8 mouse cellular contexts compared by ENCODE assay signal in the genomic region with DNA sequence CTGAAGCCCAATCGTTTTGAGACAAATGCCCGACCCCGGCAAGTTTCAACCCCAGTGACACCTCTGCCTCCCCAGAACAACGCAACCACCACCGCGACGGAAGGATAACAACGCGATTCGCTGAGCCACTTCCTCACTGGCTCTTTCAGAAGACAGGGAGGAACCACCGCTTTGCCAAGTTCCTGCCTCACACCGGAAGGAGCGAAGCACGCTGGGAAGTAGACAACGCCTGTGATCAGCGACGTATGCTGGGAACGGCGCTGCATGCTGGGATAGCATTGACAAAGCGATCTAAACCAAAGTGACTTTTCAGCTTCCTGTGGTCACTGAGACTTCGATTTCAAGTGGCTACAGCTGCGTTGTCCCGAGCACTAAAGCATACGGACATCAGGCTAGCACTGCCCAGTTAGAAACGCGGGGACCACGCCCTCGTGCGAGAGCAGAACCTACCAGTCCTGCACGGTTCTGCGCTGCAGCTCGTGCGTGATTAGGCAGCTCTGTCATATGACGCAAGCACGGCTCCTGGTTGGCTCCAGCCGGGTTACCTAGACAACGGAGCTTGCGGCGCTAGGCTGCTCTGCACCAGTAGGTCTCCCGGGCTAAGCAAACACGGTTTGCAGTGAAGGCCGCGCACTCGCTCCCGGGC. TPM values are rescaled to one million over a fixed set of nuclear protein-coding genes. Genes with fewer than 3 reads are reported as not detected.
DNase-seq lines count a peak whose midpoint lies in the region; ATAC-seq and TF ChIP-seq lines count a peak whose summit lies in the region.

A gene (plus strand): TSS at position 195 of the 646 bp plus-strand sequence.

- H3K4me2 ChIP-seq in heart, embryonic 15.5 days = peak within 1 kb of the TSS; percentile 85
- H3K4me2 ChIP-seq in liver, embryonic 14.5 days (ENCODE audit: low read depth) = peak within 1 kb of the TSS; percentile 95
- H3K4me2 ChIP-seq in neural tube, embryonic 11.5 days (ENCODE audit: low read depth) = peak within 1 kb of the TSS; percentile 71
- H3K4me2 ChIP-seq in stomach, postnatal 0 days (replicated peaks; ENCODE audit: low read depth) = peak within 1 kb of the TSS; percentile 81

- peaks cover 11% of the 10 kb centered on the region; the same call in 1 of the 2 replicates for H3K9me3 ChIP-seq in forebrain, embryonic 10.5 days
- 0 out of 2 replicates have a peak, but pooled peaks cover 2% of the 10 kb centered on the region for H3K9me3 ChIP-seq in heart, embryonic 15.5 days (replicated peaks)
- no peaks in the 10 kb centered on the region for H3K9me3 ChIP-seq in liver, embryonic 14.5 days (ENCODE audit: control insufficient read depth, low read length)
- H3K9me3 ChIP-seq in neural tube, embryonic 11.5 days (ENCODE audit: control insufficient read depth, low read length) = no peaks in the 10 kb centered on the region
- no peaks in the 10 kb centered on the region for H3K9me3 ChIP-seq in stomach, postnatal 0 days (ENCODE audit: control insufficient read depth, low read length)

- ATAC-seq in heart, embryonic 15.5 days (replicated peaks; ENCODE audit: insufficient number of reproducible peaks, insufficient read depth, low FRiP score, low read depth) = peak; percentile 97
- peak; percentile 98 for ATAC-seq in liver, embryonic 14.5 days (ENCODE audit: insufficient read depth)
- ATAC-seq in neural tube, embryonic 11.5 days (ENCODE audit: insufficient read depth, low FRiP score, low TSS enrichment) = peak; percentile 100
- peak; percentile 98 for ATAC-seq in stomach, postnatal 0 days (ENCODE audit: low FRiP score, low TSS enrichment)

- TF ChIP-seq CTCF in liver, embryonic 14.5 days (IDR thresholded peaks at IDR 0.05; ENCODE audit: low read depth) = peak; percentile 33; the same call in 1 of the 2 replicates
- peak; percentile 34 for TF ChIP-seq CTCF in stomach, postnatal 0 days (IDR thresholded peaks at IDR 0.05; ENCODE audit: low read depth)

- peak within 1 kb of the TSS; percentile 92 for H3K27ac ChIP-seq in forebrain, embryonic 10.5 days
- peak within 1 kb of the TSS; percentile 97 for H3K27ac ChIP-seq in heart, embryonic 15.5 days
- peak within 1 kb of the TSS; percentile 79 for H3K27ac ChIP-seq in liver, embryonic 14.5 days
- peak within 1 kb of the TSS; percentile 90 for H3K27ac ChIP-seq in neural tube, embryonic 11.5 days (ENCODE audit: low read depth, low read length)
- peak within 1 kb of the TSS; percentile 96 for H3K27ac ChIP-seq in stomach, postnatal 0 days (replicated peaks)

- peak within 1 kb of the TSS; percentile 54 for H3K9ac ChIP-seq in heart, embryonic 15.5 days
- peak within 1 kb of the TSS; percentile 75 for H3K9ac ChIP-seq in liver, embryonic 14.5 days (replicated peaks)
- H3K9ac ChIP-seq in neural tube, embryonic 11.5 days (ENCODE audit: low read length) = peak within 1 kb of the TSS; percentile 56
- peak within 1 kb of the TSS; percentile 71 for H3K9ac ChIP-seq in stomach, postnatal 0 days (ENCODE audit: low read length)

- TF ChIP-seq EP300 in liver, embryonic 14.5 days (IDR thresholded peaks at IDR 0.05; ENCODE audit: low read depth) = no peak
- no peak for TF ChIP-seq EP300 in stomach, postnatal 0 days (optimal IDR thresholded peaks at IDR 0.05)

- peaks cover 17% of the 10 kb centered on the region for H3K36me3 ChIP-seq in forebrain, embryonic 10.5 days (replicated peaks)
- H3K36me3 ChIP-seq in heart, embryonic 15.5 days = peaks cover 11% of the 10 kb centered on the region; the same call in 1 of the 2 replicates
- H3K36me3 ChIP-seq in liver, embryonic 14.5 days (replicated peaks; ENCODE audit: control insufficient read depth, insufficient read depth, low read depth) = no peaks in the 10 kb centered on the region
- no peaks in the 10 kb centered on the region for H3K36me3 ChIP-seq in neural tube, embryonic 11.5 days (ENCODE audit: control insufficient read depth, insufficient read depth, low read length)
- peaks cover 5% of the 10 kb centered on the region; the same call in 1 of the 2 replicates for H3K36me3 ChIP-seq in stomach, postnatal 0 days (ENCODE audit: control insufficient read depth, insufficient read depth, low read length)

- no peaks in the 10 kb centered on the region for H3K27me3 ChIP-seq in forebrain, embryonic 10.5 days (ENCODE audit: poor library complexity, severe bottlenecking)
- H3K27me3 ChIP-seq in heart, embryonic 15.5 days = no peaks in the 10 kb centered on the region
- H3K27me3 ChIP-seq in liver, embryonic 14.5 days (ENCODE audit: control insufficient read depth, insufficient read depth, low read length) = no peaks in the 10 kb centered on the region
- H3K27me3 ChIP-seq in neural tube, embryonic 11.5 days (ENCODE audit: control insufficient read depth, insufficient read depth, low read length) = no peaks in the 10 kb centered on the region
- no peaks in the 10 kb centered on the region for H3K27me3 ChIP-seq in stomach, postnatal 0 days (ENCODE audit: control insufficient read depth, insufficient read depth, low read length)

- WGBS in forebrain, embryonic 10.5 days = under 1% methylated on average over 45 of the region's 45 CpGs
- under 1% methylated on average over 45 of the region's 45 CpGs for WGBS in heart, embryonic 15.5 days
- WGBS in liver, embryonic 14.5 days (ENCODE audit: insufficient replicate concordance) = under 1% methylated on average over 45 of the region's 45 CpGs
- under 1% methylated on average over 45 of the region's 45 CpGs for WGBS in neural tube, embryonic 11.5 days
- 1% methylated on average over 43 of the region's 45 CpGs for WGBS in stomach, postnatal 0 days

- H3K4me3 ChIP-seq in forebrain, embryonic 10.5 days = peak within 1 kb of the TSS; percentile 81
- H3K4me3 ChIP-seq in heart, embryonic 15.5 days = peak within 1 kb of the TSS; percentile 74
- H3K4me3 ChIP-seq in liver, embryonic 14.5 days (ENCODE audit: insufficient read depth in 1 of 2, low read depth in 2 of 2, low read length in 2 of 2) = peak within 1 kb of the TSS; percentile 85
- H3K4me3 ChIP-seq in neural tube, embryonic 11.5 days (ENCODE audit: low read depth, low read length) = peak within 1 kb of the TSS; percentile 51
- peak within 1 kb of the TSS; percentile 70 for H3K4me3 ChIP-seq in stomach, postnatal 0 days (ENCODE audit: low read depth, low read length)

- DNase-seq in CD8-positive naive resting alpha-beta T cell, adult 2 months (ENCODE audit: low read depth in 2 of 2, low spot score in 2 of 2) = peak; percentile 83 to 87
- peak; percentile 87 for DNase-seq in c-Kit-positive CD71-negative TER-119-negative erythroid progenitor cells, embryonic 14.5 days (ENCODE audit: low read depth)
- DNase-seq in forebrain, embryonic 10.5 days (ENCODE audit: extremely low spot score, low spot score) = peak; percentile 95
- DNase-seq in kidney, postnatal 25 days = peak; percentile 95 to 98
- peak; percentile 93 for DNase-seq in liver, embryonic 14.5 days (ENCODE audit: low read depth in 3 of 3, low spot score in 3 of 3)
- DNase-seq in neural tube, embryonic 11.5 days (ENCODE audit: low spot score) = peak; percentile 96
- DNase-seq in stomach, postnatal 0 days (ENCODE audit: low spot score) = peak; percentile 95

- H3K4me1 ChIP-seq in forebrain, embryonic 10.5 days = peaks cover 31% of the 10 kb centered on the region
- peaks cover 32% of the 10 kb centered on the region for H3K4me1 ChIP-seq in heart, embryonic 15.5 days (replicated peaks)
- H3K4me1 ChIP-seq in liver, embryonic 14.5 days (replicated peaks; ENCODE audit: control insufficient read depth in 2 of 2, insufficient read depth in 2 of 2, low read length in 1 of 2) = peaks cover 15 to 19% of the 10 kb centered on the region in 2 experiments
- peaks cover 19% of the 10 kb centered on the region for H3K4me1 ChIP-seq in neural tube, embryonic 11.5 days (ENCODE audit: control insufficient read depth, insufficient read depth, low read length)
- H3K4me1 ChIP-seq in stomach, postnatal 0 days (replicated peaks; ENCODE audit: control insufficient read depth, insufficient read depth) = peaks cover 6% of the 10 kb centered on the region; the same call in 1 of the 2 replicates

RNA-seq across cellular contexts. Expression of the gene that starts here (rescaled TPM):
- 37.3 and 42.7 TPM in 2 replicates for polyA plus RNA-seq in forebrain, embryonic 10.5 days (2016; fragmentation: Nextera tagmentation; extraction: Ambion mirVana)
- polyA plus RNA-seq in heart, embryonic 15.5 days (2015; fragmentation: Nextera tagmentation; extraction: Ambion mirVana) = 21.7 and 23.6 TPM in 2 replicates
- polyA plus RNA-seq in liver, embryonic 14.5 days (2012; rRNA removed) = 7.4 and 8.8 TPM in 2 replicates
- polyA plus RNA-seq in liver, embryonic 14.5 days (2014; fragmentation: Nextera tagmentation; extraction: Ambion mirVana) = 8.1 and 9.1 TPM in 2 replicates
- 39.2 and 43.4 TPM in 2 replicates for polyA plus RNA-seq in neural tube, embryonic 11.5 days (2014; fragmentation: Nextera tagmentation; extraction: Ambion mirVana)
- 21.2 and 23.3 TPM in 2 replicates for polyA plus RNA-seq in stomach, postnatal 0 days (2015; fragmentation: Nextera tagmentation; extraction: Ambion mirVana)

Comparison
In these comparisons a context has a peak if more than half of its experiments do, and no peak if none do; other contexts are left out.
1. Peak in every context shown above with its lines: DNase-seq, ATAC-seq, H3K4me3 ChIP-seq and H3K27ac ChIP-seq.